Mouse (Mus musculus): ENCODE measurements around the gene Ache.

Gene Ache

DNA sequence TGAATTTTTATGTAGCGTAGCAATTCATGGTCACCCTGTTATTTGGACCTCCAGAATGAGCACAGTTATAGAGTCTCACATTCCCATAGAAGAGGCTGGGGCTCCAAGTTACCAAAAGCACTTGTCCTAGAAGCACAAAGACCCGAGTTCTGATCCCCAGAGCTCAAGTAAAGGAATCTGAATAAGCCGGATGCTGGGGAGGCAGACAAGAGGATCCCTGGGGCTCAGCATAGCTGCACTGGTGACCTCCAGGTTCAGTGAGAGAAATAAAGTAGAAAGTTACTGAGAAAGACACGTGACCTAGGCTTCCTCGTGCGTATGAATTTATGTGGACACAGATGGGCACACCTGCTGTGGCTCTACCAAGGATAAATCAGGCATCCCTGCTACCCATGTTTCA is 47.7 kb downstream of the Ache start:
- DNase-seq = no peak

DNA sequence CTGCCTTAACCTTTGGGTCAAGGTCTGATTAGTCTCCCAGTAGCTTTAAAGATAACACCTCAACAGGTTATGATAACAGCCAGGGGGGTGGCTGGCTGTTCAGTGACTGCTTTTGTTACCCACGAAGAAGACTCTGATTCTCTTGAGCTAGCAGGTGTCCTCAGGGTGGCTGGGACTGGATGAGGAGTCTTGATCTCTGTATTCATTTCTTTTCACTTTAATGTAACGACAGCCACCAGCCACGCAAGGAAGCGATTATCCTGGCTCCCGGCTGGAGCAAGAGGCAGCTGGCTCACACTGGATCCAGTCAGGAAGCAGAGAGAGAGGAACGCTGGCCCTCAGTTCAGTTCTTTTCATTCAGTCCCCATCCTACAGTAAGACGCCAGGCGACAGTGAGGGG is 49.9 kb downstream of the Ache start:
- DNase-seq = no peak

DNA sequence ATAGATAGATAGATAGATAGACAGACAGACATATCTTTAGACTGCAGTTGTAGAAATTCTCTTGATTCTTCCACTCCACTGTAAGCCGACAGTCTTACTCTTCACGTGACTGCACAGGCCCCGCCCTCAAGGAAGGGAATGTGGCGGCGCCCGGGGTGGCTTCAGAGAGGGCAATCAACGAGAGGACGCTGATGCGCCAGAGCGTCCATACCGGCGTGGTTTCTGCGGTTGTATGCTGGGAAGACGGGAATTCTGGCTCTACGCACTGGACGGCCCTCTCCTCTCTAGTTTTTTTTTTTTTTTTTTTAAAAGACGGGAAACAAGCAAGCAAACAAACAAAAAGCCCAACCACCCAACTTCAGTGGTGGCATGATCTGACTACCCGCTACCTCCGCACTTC is 50.9 kb downstream of the Ache start:
- DNase-seq = peak; percentile 88

DNA sequence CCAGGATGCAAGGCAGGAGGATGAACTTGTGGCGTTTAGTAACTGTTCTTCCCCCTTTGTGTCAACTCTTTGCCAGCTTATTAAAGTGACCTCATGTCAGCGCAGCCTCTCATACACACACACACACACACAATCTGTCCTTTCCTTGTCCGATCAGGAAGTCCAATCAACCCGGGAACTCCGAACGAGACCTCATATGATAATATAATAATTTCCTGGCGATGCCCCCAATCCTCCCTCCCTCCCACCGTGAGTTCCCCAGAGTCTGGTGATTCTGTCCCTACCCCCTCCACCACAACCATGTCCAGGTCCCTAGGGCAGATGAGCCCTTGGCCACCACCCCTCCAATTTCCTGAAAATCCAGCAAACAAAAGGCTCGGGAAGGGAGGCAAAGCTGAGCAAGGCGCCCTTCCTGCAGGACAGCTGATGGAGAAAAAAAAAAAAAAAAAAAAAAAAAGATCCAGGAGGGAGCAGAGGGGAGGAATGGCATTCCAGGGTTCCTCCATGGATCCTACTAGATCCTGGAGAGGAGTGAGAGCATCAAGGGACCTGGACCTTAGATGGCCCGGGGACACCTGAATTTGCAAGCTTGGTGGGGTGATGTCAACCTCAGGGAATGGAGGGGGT is 51.5 kb downstream of the Ache start:
- no peak for DNase-seq

DNA sequence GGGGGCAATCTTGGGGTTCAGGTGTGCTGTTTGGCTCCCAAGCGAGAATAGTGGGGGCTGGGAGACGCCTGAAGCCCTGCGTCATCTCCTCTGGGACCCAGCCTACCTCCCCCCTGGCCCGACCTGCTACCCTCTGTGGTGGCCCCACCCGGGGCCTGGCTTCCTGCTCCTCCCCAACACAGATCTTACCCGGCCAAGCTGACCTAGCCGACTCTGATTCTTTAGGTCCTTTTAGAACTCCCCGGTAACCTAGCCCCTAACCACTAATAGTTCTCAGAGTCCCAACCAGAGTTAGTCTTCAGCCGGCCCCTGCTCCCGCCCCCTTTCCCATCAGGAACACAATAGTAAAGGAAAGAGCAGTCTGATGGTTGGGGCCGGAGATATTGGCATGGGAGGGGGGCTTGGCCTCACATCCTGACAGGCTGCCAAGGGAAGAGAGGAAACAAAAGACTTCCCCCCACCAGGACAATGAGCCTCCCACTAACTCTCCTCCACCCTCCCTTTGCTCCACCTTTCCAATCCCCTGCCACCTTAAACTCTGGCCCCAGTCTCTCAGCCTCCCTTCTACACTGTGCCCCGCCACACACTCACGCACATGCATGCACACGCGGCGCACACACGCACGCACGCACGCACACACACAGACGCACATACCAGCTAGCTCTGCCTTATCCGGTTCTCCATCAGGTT is 52.1 kb downstream of the Ache start:
- peak; percentile 36 for DNase-seq

DNA sequence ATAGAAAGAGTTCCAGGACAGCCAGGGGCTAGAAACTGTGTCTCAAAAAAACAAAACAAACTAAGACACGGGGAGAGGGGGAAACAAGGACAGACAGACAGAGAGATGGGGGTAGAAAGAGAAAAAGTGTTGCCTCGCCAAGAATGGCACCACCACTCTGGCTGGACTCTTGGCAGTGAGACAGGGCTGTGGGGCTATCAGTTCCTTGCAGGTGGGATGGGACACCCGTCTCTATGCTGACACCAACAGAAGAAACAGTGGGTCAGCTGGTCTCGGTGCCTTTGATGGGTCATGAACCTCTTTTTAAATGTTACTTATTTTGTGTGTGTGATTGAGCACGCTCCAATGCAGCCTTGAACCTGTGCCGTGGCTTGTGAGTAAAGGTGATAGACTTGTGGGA is 52.9 kb downstream of the Ache start:
- no peak for DNase-seq

DNA sequence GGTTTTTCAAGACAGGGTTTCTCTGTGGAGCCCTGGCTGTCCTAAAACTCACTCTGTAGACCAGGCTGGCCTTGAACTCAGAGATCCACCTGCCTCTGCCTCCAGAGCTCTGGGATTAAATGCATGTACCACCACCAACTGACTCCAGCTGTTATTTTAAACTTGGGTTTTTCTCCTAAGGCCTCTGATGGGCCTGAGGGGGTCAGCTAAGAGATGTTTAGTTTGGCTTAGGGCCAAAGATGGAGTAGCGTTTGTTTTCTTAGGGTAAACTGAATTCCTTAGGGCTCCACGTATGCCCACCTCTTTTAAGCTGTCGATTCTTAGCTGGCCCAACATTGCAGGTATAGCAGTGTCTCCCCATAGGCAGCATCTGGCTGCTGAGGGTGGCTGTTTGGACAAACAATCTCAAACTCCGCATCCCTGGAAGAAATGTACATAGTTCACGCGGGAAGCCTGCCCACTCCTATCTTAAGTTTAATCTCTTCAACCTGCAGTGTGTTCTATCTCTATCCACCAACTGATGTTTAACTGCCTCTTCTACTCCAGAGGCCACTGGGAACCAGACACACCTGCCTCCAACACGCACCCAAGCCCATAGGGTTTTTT is 55.2 kb downstream of the Ache start:
- DNase-seq = no peak

DNA sequence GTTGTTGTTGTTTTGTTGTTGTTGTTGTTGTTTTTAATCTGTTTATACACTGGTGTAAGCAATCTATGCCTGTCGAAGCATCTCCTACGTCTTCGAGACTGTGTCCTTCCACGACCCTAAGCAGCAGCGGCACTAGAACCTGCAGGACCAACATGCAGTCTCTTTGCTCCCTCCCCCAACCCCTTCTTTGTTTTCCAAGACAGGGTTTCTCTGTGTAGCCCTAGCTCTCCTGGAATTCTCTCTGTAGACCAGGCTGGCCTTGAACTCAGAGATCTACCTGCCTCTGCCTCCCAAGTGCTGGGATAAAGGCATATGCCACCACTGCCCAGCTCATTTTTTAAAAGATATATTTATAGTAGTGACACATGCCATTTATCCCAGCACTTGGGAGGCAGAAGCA is 56.1 kb downstream of the Ache start:
- DNase-seq = no peak

DNA sequence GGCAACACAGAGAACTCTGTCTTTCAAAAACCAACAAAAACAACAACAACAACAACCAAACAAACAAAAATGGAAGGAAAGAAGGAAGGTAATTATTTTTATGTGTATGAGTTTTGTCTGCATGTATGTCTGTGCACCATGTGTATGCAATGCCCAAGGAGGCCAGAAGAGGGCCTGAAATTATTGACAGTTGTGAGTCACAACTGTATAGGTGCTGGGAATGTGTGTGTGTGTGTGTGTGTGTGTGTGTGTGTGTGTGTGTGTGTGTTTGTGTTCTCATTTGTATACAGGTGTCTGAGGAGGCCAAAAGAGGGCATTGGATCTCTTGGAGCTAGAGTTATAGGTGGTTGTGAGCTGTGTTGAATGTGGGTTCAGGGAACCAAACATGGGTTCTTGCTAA is 56.5 kb downstream of the Ache start:
- no peak for DNase-seq
